In genomic region chr6:108843664-108844063, GRCm38 (mm10) we compare ENCODE assay signal across 19 mouse cellular contexts. TPM values are rescaled to one million over a fixed set of nuclear protein-coding genes. Genes with fewer than 3 reads are reported as not detected.
DNase-seq lines count a peak whose midpoint lies in the region; ATAC-seq and TF ChIP-seq lines count a peak whose summit lies in the region.
"Had no signal": no experiment of that assay in that cellular context is flagged by ENCODE, and none has a peak within 500 bp of the region (broad histone marks: within the 10 kb centered on the region; RNA-seq: fewer than 3 reads in every experiment).

No protein-coding gene starts in this region.

- peaks cover 31% of the 10 kb centered on the region for H3K79me2 ChIP-seq in CH12.LX (replicated peaks; ENCODE audit: control insufficient read depth, extremely low read depth, insufficient read depth, poor library complexity, severe bottlenecking)

- no peak for TF ChIP-seq RAD21 in CH12.LX (IDR thresholded peaks at IDR 0.05; ENCODE audit: low read depth, low read length)

- WGBS in forebrain, embryonic 12.5 days: 96% methylated on average over 1 of the region's 1 CpGs
- WGBS in forebrain, embryonic 15.5 days: 90% methylated on average over 1 of the region's 1 CpGs

- 0 out of 2 replicates have a peak overlapping the region, but pooled peaks have one; percentile 28 for H3K27ac ChIP-seq in layer of hippocampus, adult 2 months
- H3K27ac ChIP-seq in CH12.LX (ENCODE audit: insufficient read depth, low read depth): peak overlapping the region; percentile 81
- no peak overlapping the region for H3K27ac ChIP-seq in forebrain, embryonic 12.5 days
- no peak overlapping the region for H3K27ac ChIP-seq in forebrain, embryonic 15.5 days (replicated peaks)
- H3K27ac ChIP-seq: limb, embryonic 12.5 days; liver, embryonic 13.5 days; neural tube, embryonic 12.5 days had no signal

- H3K36me3 ChIP-seq in CH12.LX (replicated peaks in 1 of 2; ENCODE audit: control insufficient read depth in 1 of 2, insufficient read depth in 1 of 2, low read length in 1 of 2): peaks cover 73 to 87% of the 10 kb centered on the region in 2 experiments
- H3K36me3 ChIP-seq in forebrain, embryonic 12.5 days (replicated peaks): peaks cover 48% of the 10 kb centered on the region
- H3K36me3 ChIP-seq in forebrain, embryonic 15.5 days: peaks cover 19% of the 10 kb centered on the region; the same call in 1 of the 2 replicates

- no peak for DNase-seq in layer of hippocampus, adult 2 months (ENCODE audit: low spot score in 2 of 2)
- no peak for DNase-seq in layer of hippocampus, postnatal 25 days (ENCODE audit: extremely low spot score in 1 of 2, low spot score in 1 of 2)
- DNase-seq in CH12.LX (ENCODE audit: extremely low read depth) (no peak), adipocyte (ENCODE audit: low spot score) (peak; percentile 97)
- DNase-seq: cerebellum, adult 11 months; cerebellum, postnatal 36 days; gastrocnemius, postnatal 36 days; heart, postnatal 4 days; kidney, adult 11 months; kidney, postnatal 14 days; liver, embryonic 13.5 days; lung, postnatal 14 days had no signal

- no peaks in the 10 kb centered on the region for H3K27me3 ChIP-seq in CH12.LX (replicated peaks)
- H3K27me3 ChIP-seq in forebrain, embryonic 12.5 days: no peaks in the 10 kb centered on the region
- no peaks in the 10 kb centered on the region for H3K27me3 ChIP-seq in forebrain, embryonic 15.5 days
- H3K27me3 ChIP-seq: heart, embryonic 12.5 days; limb, embryonic 12.5 days; liver, embryonic 13.5 days; neural tube, embryonic 12.5 days had no signal

- dilution Hi-C loops in CH12.LX (cut with MboI; ENCODE audit: extremely low pct_ligation_motif_present, extremely low pct_unique_long_range_greater_than_20kb, low sequenced_read_pairs): no loop called here

- no peaks in the 10 kb centered on the region for H3K9me3 ChIP-seq in CH12.LX (replicated peaks; ENCODE audit: low read length)
- no peaks in the 10 kb centered on the region for H3K9me3 ChIP-seq in forebrain, embryonic 12.5 days
- H3K9me3 ChIP-seq in forebrain, embryonic 15.5 days: no peaks in the 10 kb centered on the region
- H3K9me3 ChIP-seq: heart, embryonic 12.5 days; limb, embryonic 12.5 days; liver, embryonic 13.5 days; neural tube, embryonic 12.5 days had no signal

- H3K4me2 ChIP-seq in CH12.LX (ENCODE audit: insufficient read depth, low read depth, poor library complexity, severe bottlenecking): no peak overlapping the region
- H3K4me2 ChIP-seq in forebrain, embryonic 12.5 days: no peak overlapping the region
- no peak overlapping the region for H3K4me2 ChIP-seq in forebrain, embryonic 15.5 days (replicated peaks)
- H3K4me2 ChIP-seq: heart, embryonic 12.5 days; limb, embryonic 12.5 days; liver, embryonic 13.5 days; neural tube, embryonic 12.5 days had no signal

- TF ChIP-seq POLR2A in CH12.LX (IDR thresholded peaks at IDR 0.05; ENCODE audit: low read depth, low read length): no peak

- in situ Hi-C loops in CH12.LX (cut with MboI; ENCODE audit: low pct_ligation_motif_present, low pct_unique_long_range_greater_than_20kb, low sequenced_read_pairs): no loop called here

- ATAC-seq in megakaryocyte, adult 5-6 weeks (ENCODE audit: poor library complexity, severe bottlenecking): peak; percentile 14; the same call in 1 of the 2 replicates
- ATAC-seq in forebrain, embryonic 12.5 days (ENCODE audit: low FRiP score): no peak
- no peak for ATAC-seq in forebrain, embryonic 15.5 days (replicated peaks)
- ATAC-seq: hindbrain, embryonic 16.5 days had no signal

- H3K4me1 ChIP-seq in CH12.LX (ENCODE audit: control insufficient read depth in 1 of 2, insufficient read depth in 2 of 2): peaks cover 11 to 53% of the 10 kb centered on the region in 2 experiments
- no peaks in the 10 kb centered on the region for H3K4me1 ChIP-seq in forebrain, embryonic 12.5 days
- no peaks in the 10 kb centered on the region for H3K4me1 ChIP-seq in forebrain, embryonic 15.5 days
- H3K4me1 ChIP-seq: heart, embryonic 12.5 days; limb, embryonic 12.5 days; liver, embryonic 13.5 days; neural tube, embryonic 12.5 days had no signal

- no peak overlapping the region for H3K4me3 ChIP-seq in layer of hippocampus, adult 2 months
- no peak overlapping the region for H3K4me3 ChIP-seq in CH12.LX (replicated peaks in 1 of 3; ENCODE audit: low read depth in 2 of 3, low read length in 2 of 3, poor library complexity in 1 of 3)
- no peak overlapping the region for H3K4me3 ChIP-seq in forebrain, embryonic 12.5 days (replicated peaks)
- no peak overlapping the region for H3K4me3 ChIP-seq in forebrain, embryonic 15.5 days
- H3K4me3 ChIP-seq: heart, embryonic 12.5 days; limb, embryonic 12.5 days; liver, embryonic 13.5 days; neural tube, embryonic 12.5 days had no signal

- no peak for TF ChIP-seq EP300 in CH12.LX (IDR thresholded peaks at IDR 0.05; ENCODE audit: low read length)

- no peak overlapping the region for H3K9ac ChIP-seq in CH12.LX (ENCODE audit: insufficient read depth, low read depth)
- no peak overlapping the region for H3K9ac ChIP-seq in forebrain, embryonic 12.5 days
- H3K9ac ChIP-seq in forebrain, embryonic 15.5 days (replicated peaks): no peak overlapping the region
- H3K9ac ChIP-seq: heart, embryonic 12.5 days; limb, embryonic 12.5 days; liver, embryonic 13.5 days; neural tube, embryonic 12.5 days had no signal

- TF ChIP-seq CTCF in layer of hippocampus, adult 2 months (conservative IDR thresholded peaks at IDR 0.05): no peak
- no peak for TF ChIP-seq CTCF in CH12.LX (conservative IDR thresholded peaks at IDR 0.05 in 1 of 2, IDR thresholded peaks at IDR 0.05 in 1 of 2; ENCODE audit: low read depth in 2 of 2, low read length in 2 of 2)

TF ChIP-seq in CH12.LX, 34 proteins besides CTCF, POLR2A, EP300 and RAD21:
- no peak for TF ChIP-seq MAFK (IDR thresholded peaks at IDR 0.05; ENCODE audit: insufficient replicate concordance, low read length)
- TF ChIP-seq UBTF (IDR thresholded peaks at IDR 0.05; ENCODE audit: low read depth, low read length): no peak
- TF ChIP-seq USF2 (conservative IDR thresholded peaks at IDR 0.05; ENCODE audit: low read depth, low read length): no peak
- TF ChIP-seq KAT2A (IDR thresholded peaks at IDR 0.05; ENCODE audit: insufficient replicate concordance, low read length): no peak
- TF ChIP-seq MEF2A (IDR thresholded peaks at IDR 0.05; ENCODE audit: borderline replicate concordance, low read depth, low read length): no peak
- no peak for TF ChIP-seq BHLHE40 (IDR thresholded peaks at IDR 0.05; ENCODE audit: low read depth, low read length)
- TF ChIP-seq MAX (IDR thresholded peaks at IDR 0.05; ENCODE audit: low read length): no peak

RNA-seq across cellular contexts. Expression of gene Edem1, which starts 15.2 kb away (rescaled TPM):
- 10 to 100 TPM; 13.3 to 17.2 TPM for total RNA-seq in layer of hippocampus, adult 2 months (2021)
- 10 to 100 TPM; 14.8 to 17.0 TPM for total RNA-seq in layer of hippocampus, postnatal 25 days (2021)
- total RNA-seq in CH12.LX (2012; rRNA removed) (70.9 and 100 TPM in 2 replicates), CH12.LX (2014; rRNA removed) (186 and 216 TPM in 2 replicates)
- polyA plus RNA-seq in CH12.LX (2012; ENCODE audit: insufficient read length, low read depth): 157 and 163 TPM in 2 replicates
- 133 and 149 TPM in 2 replicates for total RNA-seq in megakaryocyte, adult 5-6 weeks (2015)
- 118 and 136 TPM in 2 replicates for total RNA-seq in megakaryocyte, adult 5-6 weeks (2017)
- 19.2 and 19.3 TPM in 2 replicates for polyA plus RNA-seq in forebrain, embryonic 12.5 days (2016; fragmentation: Nextera tagmentation; extraction: Ambion mirVana)
- polyA plus RNA-seq in forebrain, embryonic 15.5 days (2015; fragmentation: Nextera tagmentation; extraction: Ambion mirVana): 6.9 and 8.3 TPM in 2 replicates

Comparison
In these comparisons a context has a peak if more than half of its experiments do, and no peak if none do; other contexts are left out.
1. H3K27ac ChIP-seq: peak in layer of hippocampus, adult 2 months (single experiment) and CH12.LX (single experiment); none in forebrain, embryonic 12.5 days (single experiment) and forebrain, embryonic 15.5 days (single experiment).